Mouse (Mus musculus): ENCODE results near the gene Armc5.

Gene Armc5

GRCm38 (mm10) chr7:128284047-128284446 lies 46.9 kb downstream of the Armc5 start:
- no peak for DNase-seq (ENCODE audit: extremely low read depth, insufficient read length, low spot score)

GRCm38 (mm10) chr7:128285060-128285459 lies 47.9 kb downstream of the Armc5 start:
- DNase-seq (ENCODE audit: extremely low read depth, insufficient read length, low spot score) = no peak

- no peak for DNase-seq (ENCODE audit: extremely low read depth, insufficient read length, low spot score)
Measured at GRCm38 (mm10) chr7:128288923-128289544, 51.9 kb downstream of the Armc5 start.

Measured in 3134 (cell line).